Mouse (Mus musculus) bone marrow, adult 2 months (tissue): ENCODE data around the gene 4931417E11Rik. TPM values are rescaled to one million over a fixed set of nuclear protein-coding genes. Genes with fewer than 3 reads are reported as not detected.

Experiments used
- H3K27ac ChIP-seq: fragments of 200-500 bp; 2 replicates; pipeline ENCODE4 v1.5.1; 2012; ENCODE audit warnings: low read depth, mild to moderate bottlenecking, control low read depth, inconsistent platforms, low read length; ENCODE audit not compliant: control insufficient read depth, poor library complexity, insufficient read depth
- H3K4me1 ChIP-seq: fragments of 200-500 bp; 2 replicates; pipeline ENCODE4 v1.6.1; 2011; ENCODE audit warnings: low read length; ENCODE audit not compliant: control insufficient read depth, insufficient read depth
- H3K4me3 ChIP-seq: fragments of 200-500 bp; replicated peaks from 2 replicates; pipeline ENCODE3; 2011; ENCODE audit warnings: mild to moderate bottlenecking, low read depth, low read length, control low read depth; ENCODE audit not compliant: control insufficient read depth
- CTCF ChIP-seq: fragments of 200-500 bp; IDR thresholded peaks from 2 replicates; pipeline ENCODE4 v1.5.1; 2011; ENCODE audit warnings: low read length, control low read depth; ENCODE audit not compliant: control insufficient read depth, insufficient read depth
- POLR2A ChIP-seq: fragments of 200-500 bp; IDR thresholded peaks from 2 replicates; pipeline ENCODE4 v1.6.1; 2011; ENCODE audit warnings: low read depth, mild to moderate bottlenecking, control low read depth, low read length, borderline replicate concordance; ENCODE audit not compliant: control insufficient read depth
- WGBS: fragments of 180-500 bp; shearing (Covaris S2); methylation state at CpG from one replicate; pipeline ENCODE4 v1.1.7; 2018; 5-methylcytosine and 5-hydroxymethylcytosine counted together
- polyA plus RNA-seq: library from polyadenylated mRNA; stranded (reverse); fragments of >200 nt; gene quantifications from 2 replicates; pipeline ENCODE4 v1.2.4, GENCODE M21; 2011; ENCODE audit warnings: low replicate concordance; ENCODE audit not compliant: missing spikeins, insufficient read depth, insufficient read length

4931417E11Rik gene
- polyA plus RNA-seq, 1 experiment, result not detected

DNA sequence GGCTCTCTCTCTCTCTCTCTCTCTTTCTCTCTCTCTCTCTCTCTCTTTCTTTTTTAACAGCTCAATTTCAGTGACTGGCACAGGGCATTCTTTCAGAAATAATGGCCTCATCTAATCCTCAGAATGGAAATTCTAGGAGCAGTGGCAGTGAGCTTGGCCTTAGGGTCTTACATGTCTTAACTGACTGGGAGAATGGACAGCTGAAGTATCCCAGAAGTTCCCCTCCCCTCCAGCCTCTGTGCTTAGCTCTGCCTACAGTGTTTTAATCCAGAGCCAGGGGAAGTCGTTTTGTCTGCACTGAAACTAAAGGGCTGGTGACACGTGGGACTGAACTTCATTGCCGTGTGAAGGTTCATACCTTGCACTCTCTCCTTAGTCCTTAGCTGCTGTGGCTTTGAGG lies 35.6 kb downstream of the 4931417E11Rik start:
- 26% methylated on average over 3 of the region's 3 CpGs for WGBS
- Histone ChIP-seq H3K4me1 (no peaks in the 10 kb centered on the region), H3K4me3 (no peak overlapping the region), H3K27ac (no peak overlapping the region)
- TF ChIP-seq POLR2A (no peak), CTCF (no peak)

DNA sequence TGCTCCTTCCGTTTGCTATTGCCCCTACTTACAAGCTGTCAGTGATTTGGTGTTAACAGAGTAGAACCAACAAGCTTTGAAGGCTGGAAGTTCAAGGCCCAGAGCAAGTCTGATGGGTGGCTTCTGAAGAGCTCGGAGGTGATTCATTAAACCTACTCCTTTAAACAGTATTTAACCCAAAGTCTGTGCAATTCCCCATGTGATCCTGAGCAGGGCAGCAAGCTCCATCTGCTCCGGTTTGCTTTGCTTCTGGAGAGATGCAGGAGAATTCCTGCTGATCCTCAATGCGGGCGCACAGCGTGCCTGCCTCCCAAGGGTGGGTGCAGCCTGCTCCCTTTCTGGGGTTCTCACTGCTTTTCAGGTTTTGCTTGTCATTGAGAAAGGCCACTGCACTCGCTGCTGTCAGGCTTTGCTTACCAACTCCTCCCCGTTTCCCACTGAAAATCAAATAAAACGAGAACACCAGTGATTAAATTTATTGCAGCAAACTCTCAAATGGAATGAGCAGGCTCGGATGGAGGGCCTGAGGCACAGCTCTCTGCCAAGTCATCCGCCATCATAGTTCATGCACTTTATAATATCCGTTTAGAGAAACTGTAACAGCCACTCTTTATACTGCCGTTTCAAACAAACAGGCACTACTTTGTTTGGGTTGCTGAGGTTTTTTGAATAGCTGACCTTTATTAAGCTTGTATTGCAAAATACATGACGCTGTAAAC lies 40.7 kb downstream of the 4931417E11Rik start:
- no peak for TF ChIP-seq POLR2A
- TF ChIP-seq CTCF, result no peak
- H3K4me1 ChIP-seq, result no peaks in the 10 kb centered on the region
- no peak overlapping the region for H3K4me3 ChIP-seq
- WGBS, result 62% methylated on average over 14 of the region's 14 CpGs
- H3K27ac ChIP-seq, result no peak overlapping the region

GRCm38 (mm10) chr6:73427273-73427812 lies 42.1 kb downstream of the 4931417E11Rik start:
- no peak overlapping the region for H3K27ac ChIP-seq
- no peaks in the 10 kb centered on the region for H3K4me1 ChIP-seq
- TF ChIP-seq CTCF, result no peak
- TF ChIP-seq POLR2A, result no peak
- H3K4me3 ChIP-seq, result no peak overlapping the region
- 25% methylated on average over 1 of the region's 1 CpGs for WGBS

Other genes with a start within 250 kb of the 4931417E11Rik start
- gene Dnah6, start 248.0 kb downstream of the 4931417E11Rik start, polyA plus RNA-seq, result 0.43 and 0.70 TPM in 2 replicates
- 22.7 and 53.5 TPM in 2 replicates for gene Suclg1, start 221.3 kb downstream of the 4931417E11Rik start, polyA plus RNA-seq